Mouse (Mus musculus): Measurements from ENCODE around the gene Prm3. TPM values are rescaled to one million over a fixed set of nuclear protein-coding genes. Genes with fewer than 3 reads are reported as not detected.

Prm3 gene
- polyA plus RNA-seq, 1 experiment from 2014 or later: not detected

DNA sequence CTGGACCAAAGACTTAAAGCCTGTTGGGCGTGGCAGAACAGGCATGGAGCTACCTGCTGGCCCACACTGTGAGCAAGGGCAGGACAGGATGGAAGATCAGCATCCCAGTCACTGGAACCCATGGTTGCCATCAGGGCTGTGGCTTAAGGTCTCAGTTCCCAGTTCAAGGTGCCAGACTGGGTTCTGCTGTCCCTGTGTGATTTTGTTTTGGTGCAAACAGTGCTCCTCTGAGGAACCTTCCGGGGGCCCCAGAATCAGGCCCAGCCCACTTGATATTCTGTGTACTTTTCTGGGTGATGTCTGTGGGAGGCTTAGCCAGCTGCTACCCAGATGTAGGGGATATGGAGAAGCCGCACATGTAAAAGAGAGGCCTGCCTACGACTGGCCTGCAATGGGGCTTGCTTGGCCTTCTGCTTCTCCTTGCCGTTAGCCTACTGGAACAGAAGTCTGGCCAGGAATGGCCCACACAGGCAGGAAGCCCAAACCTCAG, 10.0 kb downstream of the Prm3 start:
- Histone ChIP-seq H3K4me3 (replicated peaks) (no peak overlapping the region), H3K27me3 (peaks cover 30% of the 10 kb centered on the region), H3K4me1 (peaks cover 21% of the 10 kb centered on the region), H3K27ac (no peak overlapping the region), H3K4me2 (no peak overlapping the region), H3K9me3 (no peaks in the 10 kb centered on the region), H3K36me3 (replicated peaks) (no peaks in the 10 kb centered on the region), H3K9ac (no peak overlapping the region)
- 86% methylated on average over 5 of the region's 5 CpGs for WGBS
- ATAC-seq (ENCODE audit: low FRiP score): no peak

DNA sequence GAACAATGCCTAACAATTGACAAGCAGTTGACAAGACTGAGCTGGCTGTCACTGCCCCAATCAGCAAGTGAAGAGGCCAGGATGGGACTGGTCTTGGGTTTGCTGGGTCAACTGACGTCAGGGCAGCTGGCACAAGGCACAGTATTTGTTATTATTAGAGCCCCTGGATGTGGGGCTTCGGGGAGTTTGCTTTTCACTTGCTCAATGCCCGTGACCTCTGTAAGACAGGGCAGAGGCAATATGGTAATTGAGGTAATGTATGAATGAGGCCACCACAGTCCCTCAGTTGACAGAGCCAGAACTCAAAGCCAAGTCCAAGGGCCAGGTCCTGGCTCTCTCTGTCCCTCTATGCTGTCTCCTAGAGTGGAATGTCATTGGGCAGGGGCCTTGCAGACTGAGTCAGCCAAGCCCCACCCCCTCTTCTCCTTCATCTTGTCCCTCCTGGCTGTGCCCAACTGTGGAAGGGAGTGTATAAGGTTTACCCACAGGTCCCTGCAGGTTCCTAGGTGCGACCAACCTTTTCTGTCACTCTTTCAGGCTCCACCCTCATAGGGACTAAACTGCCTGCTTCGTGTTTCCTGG, 13.0 kb downstream of the Prm3 start:
- Histone ChIP-seq H3K27me3 (peaks cover 7% of the 10 kb centered on the region), H3K36me3 (replicated peaks) (no peaks in the 10 kb centered on the region), H3K27ac (no peak overlapping the region), H3K9me3 (no peaks in the 10 kb centered on the region), H3K4me2 (no peak overlapping the region), H3K4me3 (replicated peaks) (no peak overlapping the region), H3K4me1 (peaks cover 10% of the 10 kb centered on the region), H3K9ac (no peak overlapping the region)
- no peak for ATAC-seq (ENCODE audit: low FRiP score)
- 66% methylated on average over 5 of the region's 5 CpGs for WGBS

DNA sequence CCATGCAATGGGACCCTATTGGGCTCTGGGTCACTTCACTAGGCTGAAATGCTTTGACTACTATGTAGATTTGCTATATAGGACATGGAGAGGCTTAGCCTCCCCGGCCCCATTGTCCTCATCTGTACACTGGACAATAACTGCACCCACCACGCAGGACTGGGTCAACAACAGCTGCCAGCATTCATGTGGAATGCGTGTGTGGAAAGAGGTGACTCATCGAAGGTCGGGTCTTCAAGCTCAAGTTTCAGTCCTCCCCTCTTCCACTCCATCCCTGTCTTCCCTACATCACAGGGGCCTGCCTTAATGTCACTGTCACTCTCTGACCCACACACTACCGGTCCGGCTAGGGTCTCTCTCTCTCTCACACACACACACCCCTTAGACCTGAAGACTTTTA, 14.4 kb downstream of the Prm3 start:
- Histone ChIP-seq H3K27me3 (no peaks in the 10 kb centered on the region), H3K4me1 (no peaks in the 10 kb centered on the region), H3K9ac (no peak overlapping the region), H3K9me3 (no peaks in the 10 kb centered on the region), H3K4me3 (replicated peaks) (no peak overlapping the region), H3K4me2 (no peak overlapping the region), H3K27ac (no peak overlapping the region), H3K36me3 (replicated peaks) (no peaks in the 10 kb centered on the region)
- 68% methylated on average over 7 of the region's 7 CpGs for WGBS
- no peak for ATAC-seq (ENCODE audit: low FRiP score)

DNA sequence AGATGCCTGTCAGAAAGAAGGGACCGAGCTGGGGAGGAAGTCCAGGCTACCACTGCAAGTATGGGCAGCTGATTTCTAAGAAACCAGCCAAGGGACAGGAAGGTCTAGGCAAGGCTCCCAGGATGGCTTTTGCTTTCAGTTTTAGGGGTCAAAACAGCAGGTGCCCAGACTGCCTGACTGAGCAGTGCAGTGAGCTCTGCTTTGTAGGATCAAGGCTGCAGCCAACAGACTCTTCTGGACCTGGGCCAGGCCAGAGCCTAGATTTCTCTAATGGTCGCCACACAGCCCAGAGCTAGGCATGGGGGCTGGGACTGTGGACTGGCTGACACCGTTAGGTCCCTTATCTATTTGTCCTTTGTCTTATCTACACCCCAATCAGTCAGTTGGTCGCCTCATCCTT, 16.0 kb downstream of the Prm3 start:
- Histone ChIP-seq H3K27me3 (no peaks in the 10 kb centered on the region), H3K36me3 (replicated peaks) (no peaks in the 10 kb centered on the region), H3K9ac (no peak overlapping the region), H3K27ac (no peak overlapping the region), H3K4me3 (replicated peaks) (no peak overlapping the region), H3K4me1 (no peaks in the 10 kb centered on the region), H3K4me2 (no peak overlapping the region), H3K9me3 (no peaks in the 10 kb centered on the region)
- WGBS: 75% methylated on average over 4 of the region's 4 CpGs
- ATAC-seq (ENCODE audit: low FRiP score): no peak

DNA sequence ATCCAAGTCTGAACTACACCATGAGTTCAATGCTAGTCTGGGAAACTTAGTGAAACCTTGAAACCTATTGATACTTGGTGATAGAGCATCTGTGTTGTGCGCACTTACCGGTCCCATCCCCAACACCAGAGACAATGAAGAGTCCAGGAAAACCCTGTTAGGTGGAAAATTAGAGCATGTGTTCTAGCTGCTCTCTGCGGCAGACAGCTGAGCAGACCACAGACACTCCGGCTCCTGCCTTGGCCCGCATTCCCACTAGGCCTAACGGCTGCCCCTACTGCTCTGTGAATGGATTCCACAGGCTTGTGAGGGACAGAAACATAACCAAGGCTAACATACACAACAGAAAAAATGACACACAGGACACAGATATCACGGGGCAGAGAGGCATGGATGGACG, 17.2 kb downstream of the Prm3 start:
- no peak for ATAC-seq (ENCODE audit: low FRiP score)

DNA sequence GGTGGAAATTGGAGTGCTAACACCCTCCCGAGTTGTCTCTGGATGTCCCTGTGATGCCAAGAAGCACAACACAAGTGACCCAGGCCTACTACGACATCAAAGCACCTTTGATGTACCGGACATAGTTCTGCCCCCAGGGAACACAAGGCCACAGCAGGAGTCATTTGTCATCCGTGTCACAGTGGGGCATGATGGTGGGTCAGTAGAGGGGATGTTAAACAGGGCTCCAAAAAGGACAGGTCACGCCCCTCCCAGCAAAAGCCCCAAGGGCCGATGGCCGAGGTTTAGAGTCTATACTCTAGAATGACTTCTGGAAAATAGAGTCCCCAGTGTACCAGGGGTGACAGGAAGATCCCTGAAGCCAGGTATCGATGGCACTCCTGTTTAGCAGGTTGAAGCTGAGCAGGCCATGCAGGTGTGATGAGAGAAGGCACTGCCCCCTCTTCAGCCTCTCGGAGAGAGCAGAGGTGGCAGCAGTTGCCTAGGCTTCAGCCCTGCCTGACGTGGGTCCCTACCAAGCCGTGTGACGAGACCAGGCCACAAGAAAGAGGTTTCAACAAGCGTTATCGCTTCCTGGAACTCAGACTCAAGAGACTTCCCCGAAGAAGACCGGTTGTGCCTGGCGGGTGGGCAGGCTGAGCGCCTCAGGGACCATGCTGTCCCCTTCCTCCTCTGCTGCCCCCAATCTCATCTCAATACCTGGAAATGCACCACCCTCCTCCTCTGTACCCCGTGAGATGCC, 18.8 kb downstream of the Prm3 start:
- no peaks in the 10 kb centered on the region for H3K36me3 ChIP-seq (replicated peaks)
- no peak overlapping the region for H3K4me2 ChIP-seq
- peaks cover 5% of the 10 kb centered on the region; the same call in 1 of the 2 replicates for H3K27me3 ChIP-seq
- no peaks in the 10 kb centered on the region for H3K9me3 ChIP-seq
- H3K4me3 ChIP-seq (replicated peaks): no peak overlapping the region
- H3K27ac ChIP-seq: no peak overlapping the region
- 76% methylated on average over 19 of the region's 19 CpGs for WGBS
- H3K9ac ChIP-seq: no peak overlapping the region
- no peaks in the 10 kb centered on the region for H3K4me1 ChIP-seq
- ATAC-seq (ENCODE audit: low FRiP score): no peak

More for the DNA sequence above, 17.2 kb downstream of the Prm3 start:
- peaks cover 4% of the 10 kb centered on the region; the same call in 1 of the 2 replicates for H3K27me3 ChIP-seq
- no peak overlapping the region for H3K9ac ChIP-seq
- no peaks in the 10 kb centered on the region for H3K36me3 ChIP-seq (replicated peaks)
- no peak overlapping the region for H3K4me2 ChIP-seq
- H3K4me3 ChIP-seq (replicated peaks): no peak overlapping the region
- no peak overlapping the region for H3K27ac ChIP-seq
- 94% methylated on average over 8 of the region's 8 CpGs for WGBS
- no peaks in the 10 kb centered on the region for H3K9me3 ChIP-seq
- no peaks in the 10 kb centered on the region for H3K4me1 ChIP-seq

DNA sequence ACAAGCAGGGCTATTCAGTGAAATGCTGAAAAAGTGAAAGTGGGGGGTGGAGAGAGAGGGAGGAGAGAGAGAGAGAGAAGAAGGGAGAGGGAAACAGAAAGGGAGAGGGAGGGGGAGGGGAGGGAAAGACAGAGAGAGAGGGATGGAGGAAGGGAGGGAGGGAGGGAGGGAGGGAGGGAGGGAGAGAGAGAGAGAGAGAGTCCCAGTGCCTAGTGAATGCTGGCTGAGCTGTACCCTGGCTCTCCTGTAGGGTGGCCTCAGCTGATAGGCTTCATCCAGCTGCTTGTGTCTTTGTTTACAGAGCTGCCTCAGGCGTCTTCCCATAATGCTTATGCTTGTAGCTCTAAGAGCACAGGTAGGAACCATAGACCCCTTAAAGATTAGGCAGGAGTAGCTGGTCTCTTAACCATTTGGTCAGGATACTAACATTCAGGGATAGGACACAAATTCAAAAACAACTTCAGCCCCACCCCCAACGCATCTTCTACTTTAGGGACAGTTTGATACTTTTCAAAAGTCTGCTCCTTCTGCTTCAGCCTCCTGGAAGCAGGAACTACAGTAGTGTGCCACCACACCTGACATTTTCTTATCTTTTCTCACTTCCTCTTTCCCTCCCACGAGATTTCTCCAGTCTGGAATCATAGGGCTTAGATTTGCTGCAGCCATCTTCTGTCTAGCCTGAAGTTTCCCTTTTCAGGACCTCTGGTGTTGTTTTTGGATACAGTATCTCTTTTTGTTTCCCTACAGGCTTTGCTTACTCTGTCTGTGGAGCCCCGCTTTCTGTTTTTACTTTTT, 20.0 kb downstream of the Prm3 start:
- no peak for ATAC-seq (ENCODE audit: low FRiP score)
- H3K4me1 ChIP-seq: no peaks in the 10 kb centered on the region
- H3K36me3 ChIP-seq (replicated peaks): no peaks in the 10 kb centered on the region
- H3K9me3 ChIP-seq: no peaks in the 10 kb centered on the region
- H3K27me3 ChIP-seq: peaks cover 5% of the 10 kb centered on the region; the same call in 1 of the 2 replicates
- WGBS: 59% methylated on average over 4 of the region's 4 CpGs
- H3K4me3 ChIP-seq (replicated peaks): no peak overlapping the region
- no peak overlapping the region for H3K4me2 ChIP-seq
- no peak overlapping the region for H3K9ac ChIP-seq
- H3K27ac ChIP-seq: no peak overlapping the region

DNA sequence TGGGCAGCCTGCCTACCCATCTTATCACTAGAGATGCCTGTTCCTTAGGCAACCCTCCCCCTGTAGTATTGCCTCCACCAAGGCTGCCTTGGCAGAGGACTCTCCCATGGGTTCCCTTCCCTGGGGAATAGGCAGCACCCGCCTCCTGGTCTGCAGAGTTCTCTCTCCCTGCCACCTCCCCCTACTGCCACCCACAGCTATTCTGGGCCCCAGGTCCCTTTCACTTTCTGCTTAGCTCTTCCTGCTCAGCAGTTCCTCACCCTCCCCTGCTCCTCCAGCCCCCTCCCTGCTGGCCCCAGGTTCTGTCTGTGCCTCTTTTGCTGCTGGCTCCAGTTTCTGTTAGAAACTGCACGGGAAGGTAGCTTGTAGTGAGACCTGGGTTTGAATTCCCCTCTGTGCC, 21.1 kb downstream of the Prm3 start:
- no peaks in the 10 kb centered on the region for H3K4me1 ChIP-seq
- WGBS: 44% methylated on average over 2 of the region's 2 CpGs
- ATAC-seq (ENCODE audit: low FRiP score): no peak

DNA sequence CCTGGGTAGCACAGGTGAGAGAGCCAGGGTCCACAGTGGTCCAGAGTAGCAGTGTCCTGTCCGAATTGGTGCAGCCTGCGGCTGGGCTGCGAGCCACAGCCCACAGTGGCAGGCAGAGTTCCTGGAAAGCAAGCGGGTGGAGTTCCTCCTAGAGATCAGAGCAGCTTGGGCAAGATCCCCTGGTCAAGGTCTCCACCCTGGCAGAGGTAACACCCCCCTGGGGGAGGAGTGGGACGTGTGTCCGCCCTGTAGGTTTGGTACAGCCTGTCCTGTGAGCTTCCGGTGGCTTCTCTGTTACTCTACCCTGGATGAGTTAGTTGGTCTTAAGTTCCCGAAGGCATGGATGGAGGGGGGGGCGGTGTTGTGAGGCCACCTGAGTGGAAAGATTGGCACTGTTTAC, 21.9 kb downstream of the Prm3 start:
- 66% methylated on average over 9 of the region's 9 CpGs for WGBS
- H3K4me3 ChIP-seq (replicated peaks): no peak overlapping the region
- no peak for ATAC-seq (ENCODE audit: low FRiP score)
- H3K4me2 ChIP-seq: no peak overlapping the region
- no peaks in the 10 kb centered on the region for H3K36me3 ChIP-seq (replicated peaks)
- no peak overlapping the region for H3K9ac ChIP-seq
- H3K27ac ChIP-seq: no peak overlapping the region
- H3K27me3 ChIP-seq: peaks cover 5% of the 10 kb centered on the region; the same call in 1 of the 2 replicates
- H3K9me3 ChIP-seq: no peaks in the 10 kb centered on the region
- H3K4me1 ChIP-seq: no peaks in the 10 kb centered on the region

More for the DNA sequence above, 21.1 kb downstream of the Prm3 start:
- H3K4me3 ChIP-seq (replicated peaks): no peak overlapping the region
- H3K27ac ChIP-seq: no peak overlapping the region
- no peak overlapping the region for H3K9ac ChIP-seq
- H3K27me3 ChIP-seq: peaks cover 5% of the 10 kb centered on the region; the same call in 1 of the 2 replicates
- H3K36me3 ChIP-seq (replicated peaks): no peaks in the 10 kb centered on the region
- H3K4me2 ChIP-seq: no peak overlapping the region
- no peaks in the 10 kb centered on the region for H3K9me3 ChIP-seq

DNA sequence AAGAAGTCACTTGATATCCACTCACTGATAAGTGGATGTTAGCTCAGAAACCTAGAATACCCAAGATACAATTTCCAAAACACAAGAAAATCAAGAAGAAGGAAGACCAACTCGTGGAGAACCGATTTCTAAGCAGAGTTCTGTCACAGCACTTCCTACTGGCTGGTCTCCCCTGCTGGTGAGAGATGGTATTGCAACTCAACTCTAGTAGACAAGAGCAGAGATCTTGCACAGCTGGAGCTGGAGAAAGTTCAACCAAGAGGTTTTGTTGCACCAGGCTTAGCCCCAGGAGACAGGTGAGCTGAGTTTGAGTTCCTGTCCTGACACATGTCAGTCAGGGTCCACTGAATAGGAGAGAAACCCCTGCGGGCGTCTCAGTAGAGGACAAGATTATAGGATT, 23.6 kb downstream of the Prm3 start:
- Histone ChIP-seq H3K4me2 (no peak overlapping the region), H3K36me3 (replicated peaks) (no peaks in the 10 kb centered on the region), H3K9ac (no peak overlapping the region), H3K4me3 (replicated peaks) (no peak overlapping the region), H3K27me3 (peaks cover 5% of the 10 kb centered on the region; the same call in 1 of the 2 replicates), H3K9me3 (no peaks in the 10 kb centered on the region), H3K4me1 (no peaks in the 10 kb centered on the region), H3K27ac (no peak overlapping the region)
- WGBS: 27% methylated on average over 4 of the region's 4 CpGs
- ATAC-seq (ENCODE audit: low FRiP score): 0 out of 2 replicates have a peak, but pooled peaks have one; percentile 14

DNA sequence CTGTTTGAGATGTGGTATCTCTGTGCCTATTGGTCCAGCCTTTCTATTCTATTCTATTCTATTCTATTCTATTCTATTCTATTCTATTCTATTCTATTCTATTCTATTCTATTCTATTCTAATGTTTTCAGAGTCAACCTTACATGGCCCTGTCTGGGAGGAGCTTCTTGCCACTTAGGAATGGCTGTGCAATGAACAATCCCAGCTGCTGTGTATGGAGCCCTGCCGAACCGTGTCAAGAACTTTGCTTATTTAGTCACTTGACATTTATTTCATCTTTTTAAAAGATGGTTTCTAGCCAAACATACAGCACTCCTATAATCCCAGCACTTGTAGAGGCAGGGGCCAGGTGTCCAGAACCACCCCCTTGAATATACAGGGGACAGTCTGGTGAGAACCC, 26.4 kb downstream of the Prm3 start:
- H3K9me3 ChIP-seq: no peaks in the 10 kb centered on the region
- no peak for ATAC-seq (ENCODE audit: low FRiP score)
- no peak overlapping the region for H3K27ac ChIP-seq
- peaks cover 5% of the 10 kb centered on the region; the same call in 1 of the 2 replicates for H3K27me3 ChIP-seq
- no peaks in the 10 kb centered on the region for H3K4me1 ChIP-seq
- H3K9ac ChIP-seq: no peak overlapping the region
- H3K4me3 ChIP-seq (replicated peaks): no peak overlapping the region
- 76% methylated on average over 2 of the region's 2 CpGs for WGBS
- no peak overlapping the region for H3K4me2 ChIP-seq
- no peaks in the 10 kb centered on the region for H3K36me3 ChIP-seq (replicated peaks)

DNA sequence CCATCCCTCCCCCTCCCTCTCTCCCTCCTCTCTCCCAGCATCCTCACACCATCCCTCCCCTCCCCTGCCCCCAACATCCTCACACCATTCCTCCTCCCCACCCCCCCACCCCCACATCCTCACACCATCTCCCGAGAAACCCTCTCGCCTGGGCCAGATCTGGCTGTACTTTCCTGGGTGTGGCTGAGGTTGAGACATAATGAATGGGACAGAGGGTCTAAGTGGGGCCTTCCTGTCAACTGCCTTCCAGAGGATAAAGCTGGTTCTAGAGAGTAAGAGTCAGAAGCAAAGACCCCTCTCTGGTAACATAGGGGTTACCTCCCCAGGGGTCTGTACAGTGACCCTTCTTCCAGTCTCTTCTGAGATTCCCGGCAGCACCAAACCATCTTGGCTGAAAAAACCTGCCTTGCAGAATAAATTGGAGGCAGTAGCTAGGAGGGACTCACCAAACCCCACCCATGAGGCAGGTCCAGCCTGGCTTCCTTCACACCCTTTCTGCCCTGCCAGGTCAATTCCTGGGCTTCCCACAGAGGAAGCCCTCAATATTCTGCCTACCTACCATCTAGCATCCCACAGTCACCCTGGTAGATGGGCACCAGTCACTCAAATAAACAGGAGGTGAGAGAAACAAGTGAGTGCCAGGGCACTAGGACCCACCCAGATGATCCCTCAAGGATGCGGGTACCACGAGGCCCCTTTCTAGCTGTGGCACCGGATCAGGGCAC, 27.0 kb downstream of the Prm3 start:
- H3K27ac ChIP-seq: no peak overlapping the region
- no peaks in the 10 kb centered on the region for H3K9me3 ChIP-seq
- ATAC-seq (ENCODE audit: low FRiP score): no peak
- no peak overlapping the region for H3K4me3 ChIP-seq (replicated peaks)
- peaks cover 3% of the 10 kb centered on the region; the same call in 1 of the 2 replicates for H3K27me3 ChIP-seq
- no peaks in the 10 kb centered on the region for H3K4me1 ChIP-seq
- no peaks in the 10 kb centered on the region for H3K36me3 ChIP-seq (replicated peaks)
- WGBS: 70% methylated on average over 6 of the region's 6 CpGs
- no peak overlapping the region for H3K9ac ChIP-seq
- H3K4me2 ChIP-seq: no peak overlapping the region

All from forebrain, embryonic 12.5 days (tissue).